Mouse (Mus musculus): Measurements from ENCODE around the gene Erbb4.

Erbb4 gene

DNA sequence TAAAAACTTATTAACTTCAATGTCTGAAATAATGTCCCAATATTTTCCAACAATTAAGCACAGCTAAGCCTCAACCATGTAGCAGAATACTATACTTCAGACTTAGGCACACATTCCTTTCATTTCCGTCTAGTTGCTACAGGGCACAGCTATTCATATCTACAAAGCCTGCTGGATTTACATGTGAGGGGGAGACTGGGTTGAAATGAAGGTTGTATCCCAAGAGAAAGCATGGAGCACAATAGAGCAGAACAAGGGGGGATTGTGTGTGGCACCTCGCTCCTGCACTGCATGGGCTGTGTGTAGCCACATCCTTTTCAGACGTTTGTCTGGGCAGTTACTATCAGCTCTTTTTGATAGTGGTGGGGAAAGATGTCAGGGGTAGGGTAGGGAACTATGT is 83.0 kb downstream of the Erbb4 start:
- DNase-seq (ENCODE audit: low spot score), result no peak

- DNase-seq (ENCODE audit: low spot score), result no peak
These were observed 84.5 kb downstream of the Erbb4 start for GRCm38 (mm10) chr1:69023157-69023925.

DNA sequence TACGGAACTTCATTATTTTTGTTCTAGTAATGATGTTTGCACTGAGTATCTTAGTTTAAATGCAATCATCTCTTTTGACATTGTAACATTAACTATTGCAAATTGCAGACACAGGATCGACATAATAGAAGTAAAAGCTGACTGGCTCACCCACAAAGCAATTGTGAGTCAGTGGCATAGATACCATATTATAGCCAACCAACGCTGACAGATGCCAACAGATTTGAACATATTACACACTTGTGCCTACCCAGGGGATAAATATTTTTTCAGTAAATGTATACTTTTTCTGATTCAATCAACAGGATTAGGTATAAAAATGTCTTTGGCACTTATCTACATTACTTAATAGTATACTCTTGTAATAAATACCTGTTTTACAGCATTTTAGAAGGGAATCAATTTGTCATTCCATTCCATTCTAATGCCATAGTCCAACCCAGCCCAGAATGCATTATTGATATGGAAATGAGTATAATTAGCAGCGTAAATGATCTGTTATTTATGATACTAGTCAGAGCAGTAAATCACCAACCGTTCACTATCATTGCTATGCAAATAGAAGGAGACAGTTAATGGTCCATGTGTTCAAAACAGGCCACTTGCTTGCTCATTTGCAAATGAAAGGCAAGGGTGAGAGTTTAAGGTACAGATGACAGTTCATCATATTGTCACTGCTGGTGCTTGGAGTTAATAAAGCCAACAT is 97.9 kb downstream of the Erbb4 start:
- no peak for DNase-seq (ENCODE audit: low spot score)

DNA sequence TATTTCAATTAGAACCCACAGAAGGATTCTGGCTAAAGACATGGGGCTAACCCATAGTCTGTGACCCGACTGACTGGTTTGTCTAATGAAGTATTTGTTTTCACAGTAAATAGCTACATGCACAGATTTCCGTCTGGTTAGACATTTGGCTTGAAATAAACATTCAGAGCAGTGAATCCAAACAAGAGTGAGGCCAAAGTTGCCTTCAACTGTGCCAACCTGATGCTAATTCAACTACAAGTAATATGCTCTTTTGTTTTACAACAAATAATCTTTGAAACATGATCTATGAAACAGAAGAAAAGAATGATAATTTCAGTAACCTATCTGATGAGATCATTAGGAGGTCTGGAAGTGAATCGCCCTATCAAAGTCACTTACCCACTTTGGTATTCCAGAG is 106.5 kb downstream of the Erbb4 start:
- DNase-seq (ENCODE audit: low spot score), result no peak

- DNase-seq (ENCODE audit: low spot score), result no peak
These were observed 128.6 kb downstream of the Erbb4 start for GRCm38 (mm10) chr1:68979251-68979650.

GRCm38 (mm10) chr1:68978571-68978970 is 129.3 kb downstream of the Erbb4 start:
- DNase-seq (ENCODE audit: low spot score), result no peak

DNA sequence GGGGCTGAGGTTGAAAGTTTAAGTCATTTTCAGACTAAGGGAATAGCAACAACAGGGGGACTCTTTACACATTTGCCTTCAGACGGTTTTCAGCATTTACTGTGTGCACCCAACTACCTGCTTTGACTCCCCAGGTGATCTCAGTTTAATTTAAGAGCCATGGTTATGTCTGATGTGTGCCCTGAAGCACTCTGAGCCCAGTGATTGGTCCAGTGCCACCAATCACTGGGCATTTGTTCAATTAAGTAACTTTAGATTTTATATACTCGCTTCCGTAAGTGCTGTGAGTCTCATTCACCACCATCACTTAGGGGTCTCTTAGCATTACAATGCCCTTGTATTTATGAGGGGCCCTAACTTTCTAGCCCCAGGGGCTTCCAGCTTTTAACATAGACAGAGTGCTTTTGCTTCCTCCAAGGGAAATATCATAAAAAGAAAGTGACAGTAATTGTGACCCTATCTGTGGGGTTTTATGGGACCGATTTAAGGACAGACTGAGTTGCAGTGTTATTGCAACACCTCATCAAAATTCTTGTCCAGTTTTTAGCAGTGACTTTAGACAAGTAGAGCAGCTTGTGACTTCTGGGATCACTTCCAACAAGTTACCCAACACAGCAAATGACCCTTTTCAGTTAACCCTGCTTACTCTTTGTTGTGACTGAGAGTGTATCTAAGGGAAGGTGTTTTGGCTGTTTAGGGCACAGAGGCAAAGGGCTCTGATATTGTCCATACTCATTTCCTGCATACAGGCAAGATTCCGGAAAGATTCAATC is 134.3 kb downstream of the Erbb4 start:
- no peak for DNase-seq (ENCODE audit: low spot score)

- no peak for DNase-seq (ENCODE audit: low spot score)
These were observed 143.7 kb downstream of the Erbb4 start for GRCm38 (mm10) chr1:68964127-68964526.

GRCm38 (mm10) chr1:68961365-68962116 is 146.3 kb downstream of the Erbb4 start:
- no peak for DNase-seq (ENCODE audit: low spot score)

DNA sequence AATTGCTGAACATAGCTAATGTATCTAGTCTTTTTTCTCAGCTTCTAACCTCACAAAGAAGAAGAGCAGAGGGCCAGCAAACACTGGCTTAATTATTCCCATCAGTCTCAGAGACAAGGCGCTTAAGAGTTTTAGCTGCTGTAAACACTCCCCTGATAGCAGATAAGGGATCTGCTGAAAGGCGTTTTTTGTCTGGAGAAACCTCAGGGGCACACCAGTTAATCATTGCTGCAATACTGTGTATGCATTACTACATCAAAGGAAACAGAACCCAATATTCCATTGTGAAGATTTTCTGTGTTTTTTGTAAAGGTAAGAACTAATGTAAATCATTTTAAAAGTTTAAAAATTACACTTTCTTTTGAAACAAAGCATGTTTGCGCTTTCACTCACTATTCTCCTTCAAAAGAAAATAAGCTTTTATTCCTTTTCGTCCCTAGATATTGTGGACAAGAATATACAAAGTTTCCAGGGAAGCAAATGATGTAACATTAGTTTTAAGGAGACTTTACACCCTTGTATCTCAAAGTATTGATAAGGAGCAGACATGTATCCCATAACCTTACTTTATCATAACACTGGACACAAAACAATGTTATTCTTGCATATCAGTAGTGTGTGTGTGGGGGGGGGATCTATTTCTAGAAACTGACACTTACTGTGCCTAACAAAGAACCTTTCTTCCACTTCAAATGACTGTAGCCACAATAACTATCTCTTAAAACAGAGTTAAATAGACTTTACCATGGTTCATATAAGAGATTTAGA is 150.9 kb downstream of the Erbb4 start:
- DNase-seq (ENCODE audit: low spot score), result no peak

DNA sequence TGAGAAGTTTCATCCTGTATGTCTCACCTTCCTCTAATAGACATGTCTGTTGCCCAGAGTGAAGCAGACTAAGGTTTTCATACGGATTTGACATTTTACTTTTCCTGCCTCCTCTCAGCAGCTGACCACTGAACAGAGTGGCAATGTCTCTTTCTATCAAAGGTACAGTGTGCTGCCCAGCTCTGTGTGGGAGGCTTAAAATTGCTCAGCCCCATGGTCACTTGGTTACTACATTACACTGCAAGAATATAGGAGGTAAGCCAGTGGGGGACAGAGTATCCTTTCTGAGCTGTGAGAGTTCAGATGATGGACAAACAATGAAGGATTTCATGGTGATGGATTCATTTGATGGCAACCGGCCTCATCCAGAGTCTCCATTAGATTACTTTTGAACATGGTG is 152.4 kb downstream of the Erbb4 start:
- DNase-seq (ENCODE audit: low spot score), result no peak

- DNase-seq (ENCODE audit: low spot score), result no peak
These were observed 164.7 kb downstream of the Erbb4 start for GRCm38 (mm10) chr1:68943141-68943540.

- no peak for DNase-seq (ENCODE audit: low spot score)
These were observed 173.1 kb downstream of the Erbb4 start for GRCm38 (mm10) chr1:68934804-68935203.

DNA sequence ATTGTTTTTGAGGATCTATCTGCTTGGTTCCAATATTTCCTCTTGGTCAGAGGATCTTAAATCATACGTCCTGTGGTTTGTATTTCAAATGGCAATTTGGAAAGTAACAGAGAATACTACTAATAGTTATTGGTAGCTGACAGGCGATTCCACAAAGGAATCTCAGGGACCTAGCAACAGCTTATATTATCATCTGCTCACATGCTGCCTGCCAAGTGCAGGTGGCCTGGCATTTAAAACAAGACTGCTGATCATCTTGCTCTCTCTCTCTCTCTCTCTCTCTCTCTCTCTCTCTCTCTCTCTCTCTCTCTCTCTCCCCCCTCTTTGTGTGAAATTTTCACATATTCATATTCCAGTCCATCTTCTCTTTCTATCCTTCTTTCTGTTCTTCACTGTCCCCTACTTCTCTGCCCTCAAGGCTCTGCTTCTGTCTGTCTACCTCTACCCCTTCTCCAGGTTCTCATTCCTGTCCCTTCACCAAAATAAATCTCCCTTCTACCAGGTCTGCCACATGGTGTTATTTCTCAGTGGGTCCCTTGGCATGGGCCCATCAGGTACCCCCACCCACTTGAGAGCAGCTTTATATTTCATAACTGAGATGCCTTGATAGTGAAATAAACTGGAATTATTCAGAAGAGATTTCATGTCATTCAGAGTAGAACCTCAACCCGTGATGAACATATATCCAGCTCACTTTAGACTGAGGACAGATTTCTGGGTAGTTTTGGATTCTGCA is 174.4 kb downstream of the Erbb4 start:
- no peak for DNase-seq (ENCODE audit: low spot score)

DNA sequence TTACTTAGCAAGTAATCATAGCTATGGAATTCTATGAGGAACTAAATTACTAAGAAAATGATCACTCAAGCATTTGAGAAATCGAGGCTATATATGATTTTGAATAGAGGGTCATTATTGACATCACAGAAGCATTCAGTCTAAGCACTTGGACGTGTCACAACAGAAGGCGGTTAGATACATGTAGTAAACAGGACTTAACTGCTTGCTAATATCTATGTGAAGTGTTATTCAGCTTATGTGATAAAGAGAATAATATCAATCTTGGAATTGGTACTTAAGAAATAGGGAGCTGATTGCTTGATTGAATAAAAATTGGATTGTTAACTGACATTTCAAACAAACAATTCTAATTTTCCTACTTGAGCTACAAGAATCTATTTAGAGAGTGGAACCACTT is 190.0 kb downstream of the Erbb4 start:
- DNase-seq (ENCODE audit: low spot score), result no peak

- no peak for DNase-seq (ENCODE audit: low spot score)
These were observed 215.8 kb downstream of the Erbb4 start for GRCm38 (mm10) chr1:68892041-68892440.

DNA sequence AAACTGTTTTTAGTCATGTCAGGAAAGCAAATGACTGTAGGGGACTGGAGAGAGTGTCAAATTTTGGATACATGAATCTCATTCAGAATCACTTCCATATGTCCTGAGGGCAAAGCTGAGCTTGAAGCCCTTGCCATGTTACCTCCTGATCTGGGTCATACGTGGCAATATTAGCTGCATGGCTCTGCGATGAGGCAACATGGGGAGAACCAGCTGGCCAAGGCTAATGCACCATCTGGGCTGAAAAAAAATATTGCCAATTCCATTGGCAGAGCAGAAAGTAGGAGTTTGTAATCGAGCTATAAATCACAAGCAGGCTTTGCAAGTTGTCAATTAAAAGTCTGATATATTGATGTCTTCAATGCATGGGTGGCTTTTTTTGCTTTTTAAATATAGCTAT is 221.0 kb downstream of the Erbb4 start:
- no peak for DNase-seq (ENCODE audit: low spot score)

GRCm38 (mm10) chr1:68874954-68875353 is 232.9 kb downstream of the Erbb4 start:
- no peak for DNase-seq (ENCODE audit: low spot score)

DNA sequence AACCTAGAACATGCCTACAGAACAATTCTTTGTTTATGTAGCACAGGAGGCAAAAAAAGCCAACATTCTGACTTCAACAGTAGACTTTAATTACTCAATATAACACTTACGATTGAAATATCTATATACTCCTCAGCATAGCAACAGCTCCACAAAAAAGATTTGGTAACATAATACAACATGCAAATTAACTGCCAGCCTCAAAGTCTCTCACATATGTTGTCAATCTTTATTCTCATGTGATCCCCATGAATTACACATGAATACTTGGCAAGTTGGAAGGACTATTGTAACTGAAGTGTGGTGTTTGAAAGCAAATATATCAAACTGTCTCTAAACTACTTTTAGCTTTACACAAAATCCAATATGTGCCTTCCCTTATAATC is 234.2 kb downstream of the Erbb4 start:
- DNase-seq (ENCODE audit: low spot score), result no peak

DNA sequence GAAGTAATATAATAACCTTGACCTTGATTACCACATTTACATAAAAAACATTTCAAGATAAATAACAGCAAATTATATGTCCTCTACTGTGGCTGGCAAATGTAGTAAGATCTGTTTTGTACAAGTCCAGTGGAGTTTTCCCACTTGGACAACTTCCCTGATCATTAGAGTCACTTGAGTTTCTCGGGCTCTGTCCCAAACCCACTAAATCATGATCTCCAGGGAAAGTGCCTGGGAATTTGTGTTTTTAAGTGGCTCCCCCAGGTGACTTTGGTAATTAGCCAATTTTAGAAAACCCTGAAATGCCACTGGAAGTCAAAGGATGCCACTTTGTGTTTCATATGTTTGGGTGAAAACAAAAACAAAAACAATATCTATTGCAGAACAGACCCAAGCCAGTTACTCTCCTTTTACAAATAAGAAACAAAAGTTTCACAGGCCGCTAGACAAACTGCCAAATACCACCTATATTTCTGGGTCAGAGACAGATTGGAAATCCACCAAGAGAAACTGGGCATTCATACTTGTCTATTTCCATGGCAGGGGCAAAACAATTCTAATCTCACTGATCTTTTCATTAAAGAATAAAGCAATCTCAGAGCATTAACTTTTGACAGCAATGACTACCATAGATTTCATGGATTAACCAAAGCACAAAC is 234.8 kb downstream of the Erbb4 start:
- DNase-seq (ENCODE audit: low spot score), result no peak

All from ovary, postnatal 36 days (tissue).